Mouse (Mus musculus): Measurements from ENCODE around the gene Tdrd1. TPM values are rescaled to one million over a fixed set of nuclear protein-coding genes. Genes with fewer than 3 reads are reported as not detected.

The Tdrd1 gene
- polyA plus RNA-seq, 1 experiment = 0.09 TPM

- DNase-seq = no peak
- WGBS = 94% methylated on average over 3 of the region's 3 CpGs
- Histone ChIP-seq H3K4me1 (replicated peaks; ENCODE audit: control insufficient read depth, insufficient read depth, low read length) (no peaks in the 10 kb centered on the region), H3K4me3 (ENCODE audit: control insufficient read depth, insufficient read depth, low read length) (no peak overlapping the region), H3K27ac (ENCODE audit: control insufficient read depth, insufficient read depth, low read length) (no peak overlapping the region), H3K36me3 (ENCODE audit: control insufficient read depth, insufficient read depth, low read length) (no peaks in the 10 kb centered on the region), H3K27me3 (ENCODE audit: control insufficient read depth, insufficient read depth, low read length) (no peaks in the 10 kb centered on the region)
- no peak for TF ChIP-seq POLR2A (IDR thresholded peaks at IDR 0.05; ENCODE audit: control insufficient read depth, extremely low read depth, insufficient read depth, low read length, poor library complexity)
- no peak for TF ChIP-seq CTCF (IDR thresholded peaks at IDR 0.05; ENCODE audit: borderline replicate concordance, control insufficient read depth, extremely low read depth, insufficient read depth, low read length, poor library complexity)
Observed at GRCm38 (mm10) chr19:56914658-56915057, 88.6 kb downstream of the Tdrd1 start.

- Histone ChIP-seq H3K4me3 (ENCODE audit: control insufficient read depth, insufficient read depth, low read length) (no peak overlapping the region), H3K27ac (ENCODE audit: control insufficient read depth, insufficient read depth, low read length) (no peak overlapping the region), H3K27me3 (ENCODE audit: control insufficient read depth, insufficient read depth, low read length) (no peaks in the 10 kb centered on the region), H3K36me3 (ENCODE audit: control insufficient read depth, insufficient read depth, low read length) (no peaks in the 10 kb centered on the region), H3K4me1 (replicated peaks; ENCODE audit: control insufficient read depth, insufficient read depth, low read length) (no peaks in the 10 kb centered on the region)
- TF ChIP-seq CTCF (IDR thresholded peaks at IDR 0.05; ENCODE audit: borderline replicate concordance, control insufficient read depth, extremely low read depth, insufficient read depth, low read length, poor library complexity) = no peak
- TF ChIP-seq POLR2A (IDR thresholded peaks at IDR 0.05; ENCODE audit: control insufficient read depth, extremely low read depth, insufficient read depth, low read length, poor library complexity) = no peak
- WGBS = 84% methylated on average over 6 of the region's 6 CpGs
- no peak for DNase-seq
Observed at GRCm38 (mm10) chr19:56915084-56915483, 89.1 kb downstream of the Tdrd1 start.

Other genes with a start within 250 kb of the Tdrd1 start
- 6.6 and 6.9 TPM in 2 replicates for gene Adrb1, start 104.0 kb upstream of the Tdrd1 start, polyA plus RNA-seq (2012; rRNA removed)
- gene Ccdc186, start 4.0 kb upstream of the Tdrd1 start, polyA plus RNA-seq (2012; rRNA removed) = 5.7 and 5.9 TPM in 2 replicates
- 0.40 and 0.54 TPM in 2 replicates for gene Vwa2, start 48.0 kb downstream of the Tdrd1 start, polyA plus RNA-seq (2012; rRNA removed)
- 4.7 and 5.9 TPM in 2 replicates for gene Afap1l2, start 182.0 kb downstream of the Tdrd1 start, polyA plus RNA-seq (2012; rRNA removed)